Mouse (Mus musculus): ENCODE results near the gene Hlf.

Gene Hlf

DNA sequence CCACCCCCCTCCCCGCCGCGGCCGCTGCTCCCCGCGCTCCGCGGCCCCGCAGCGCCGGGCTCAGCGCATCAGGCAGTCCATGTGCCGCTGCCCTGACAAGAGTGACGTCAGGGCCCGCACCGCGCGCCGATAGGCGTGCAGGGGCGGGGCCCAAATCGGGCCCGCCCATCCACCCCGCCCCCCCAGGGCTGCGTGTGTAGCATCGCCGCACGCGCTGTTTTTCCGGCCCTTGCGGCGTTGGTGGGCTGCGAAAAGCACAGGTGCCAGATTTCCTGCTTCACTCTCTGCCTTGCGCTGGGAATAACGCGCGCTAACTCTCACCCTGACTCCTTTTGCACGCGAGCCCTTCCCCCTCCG, at the start of gene Hlf:
Hlf (minus strand) TSS at position 79 of the 357 bp plus-strand sequence.
- in situ Hi-C loops (cut with MboI; ENCODE audit: low sequenced_read_pairs) = no loop called here

DNA sequence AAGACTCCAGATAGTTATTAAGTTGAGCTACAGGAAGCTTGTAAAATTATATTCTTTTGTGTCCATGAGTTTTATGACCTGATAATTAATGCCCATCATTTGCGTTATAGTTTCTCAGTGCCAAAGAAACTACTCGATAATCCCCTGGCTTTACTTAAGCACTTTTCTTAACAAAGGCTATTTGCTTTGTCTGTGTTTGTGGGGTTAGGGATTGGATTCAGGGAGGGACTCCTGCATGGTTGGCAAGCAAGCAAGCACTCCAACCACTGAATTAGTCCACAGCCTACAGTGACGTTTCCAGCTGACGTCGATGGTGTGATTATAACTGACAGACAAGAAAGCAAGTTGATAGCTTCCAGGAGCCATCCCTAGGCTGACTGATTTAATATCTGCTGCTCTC, 48.1 kb upstream of the Hlf start:
- in situ Hi-C loops (cut with MboI; ENCODE audit: low sequenced_read_pairs) = no loop called here

GRCm38 (mm10) chr11:90425207-90425525, 34.5 kb upstream of the Hlf start:
- in situ Hi-C loops (cut with MboI; ENCODE audit: low sequenced_read_pairs) = no loop called here

DNA sequence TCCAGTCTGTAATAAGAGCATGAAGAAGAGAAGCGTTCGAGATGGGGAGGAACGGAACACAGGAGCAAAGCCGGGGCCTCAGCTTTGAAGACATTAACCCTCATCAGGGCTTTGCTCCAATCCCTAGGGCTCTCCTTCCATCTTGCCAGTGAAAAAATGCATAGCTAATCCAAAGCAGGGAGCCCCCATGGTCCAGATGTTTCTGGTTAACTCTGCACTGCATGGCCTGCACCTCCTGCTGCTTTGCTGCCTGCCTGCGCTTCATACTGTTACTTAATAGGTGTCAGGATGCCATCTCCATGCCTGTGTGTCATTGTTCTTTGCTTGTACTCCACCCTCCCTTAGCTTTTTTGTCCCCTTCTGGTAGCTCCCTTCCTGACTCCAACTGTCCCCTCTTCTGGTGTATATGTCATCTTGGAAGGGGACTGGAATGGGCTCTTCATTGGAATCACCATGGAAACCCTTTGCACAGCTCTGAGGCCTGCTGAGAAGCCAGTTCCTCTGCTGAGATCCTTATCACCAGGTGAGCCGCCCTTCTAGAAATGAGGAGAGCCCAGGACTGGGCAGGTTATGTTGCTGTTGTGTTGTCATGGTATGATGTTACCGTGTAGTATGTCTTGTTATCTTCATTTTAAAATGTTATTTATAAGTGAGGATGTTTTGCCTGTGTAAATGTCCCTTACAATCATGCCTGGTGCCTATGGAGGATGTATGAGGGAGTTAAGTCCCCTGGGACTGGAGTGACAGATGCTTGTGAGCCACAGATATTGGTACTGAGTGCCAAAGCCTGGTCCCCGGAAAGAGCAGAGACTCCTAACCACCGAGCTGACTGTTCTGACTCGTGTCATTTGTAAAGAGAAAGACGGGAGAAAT, 33.9 kb upstream of the Hlf start:
- in situ Hi-C loops (cut with MboI; ENCODE audit: low sequenced_read_pairs) = no loop called here

- in situ Hi-C loops (cut with MboI; ENCODE audit: low sequenced_read_pairs) = no loop called here
Observed at GRCm38 (mm10) chr11:90423896-90424295, 33.2 kb upstream of the Hlf start.

DNA sequence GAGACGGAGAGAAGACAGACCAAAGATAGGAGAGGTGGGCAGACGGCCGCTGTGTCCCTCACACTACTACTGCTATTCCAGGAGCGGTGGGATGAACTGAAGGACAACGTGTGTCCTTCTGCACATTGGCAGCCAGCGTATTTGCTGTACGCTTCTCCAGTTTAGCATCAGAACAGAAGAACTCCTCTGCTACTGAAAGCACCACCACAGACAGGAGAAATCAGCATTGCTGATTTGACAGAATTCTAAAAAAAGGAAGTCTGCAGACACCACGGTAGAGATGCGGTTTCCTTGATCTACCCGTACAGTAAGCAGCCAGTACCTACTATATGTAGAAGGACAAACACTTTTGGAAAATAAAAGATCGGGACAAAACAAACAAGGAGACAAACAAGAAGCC, 29.0 kb upstream of the Hlf start:
- in situ Hi-C loops (cut with MboI; ENCODE audit: low sequenced_read_pairs) = no loop called here

DNA sequence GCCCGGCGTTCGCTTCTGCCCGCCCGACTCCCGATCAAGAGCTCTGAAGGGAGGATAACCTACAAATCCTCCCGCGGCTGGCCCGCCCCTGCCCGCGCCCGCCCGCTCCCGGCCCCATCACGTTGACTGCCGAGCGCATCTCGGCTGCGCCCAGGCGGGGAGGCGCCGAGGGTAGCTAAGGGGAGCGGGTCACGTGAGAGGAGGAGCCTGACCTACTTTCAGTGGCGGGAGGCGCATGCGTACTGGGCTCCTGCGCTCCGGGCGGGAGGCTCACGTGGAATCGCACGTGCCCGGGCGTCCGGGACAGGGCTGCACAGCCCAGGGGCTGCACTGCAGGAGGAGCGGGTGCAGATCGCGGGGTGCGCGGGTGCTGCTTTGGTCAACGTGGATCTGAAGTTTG, 27.2 kb upstream of the Hlf start:
- in situ Hi-C loops (cut with MboI; ENCODE audit: low sequenced_read_pairs) = no loop called here

GRCm38 (mm10) chr11:90417011-90417410, 26.3 kb upstream of the Hlf start:
- in situ Hi-C loops (cut with MboI; ENCODE audit: low sequenced_read_pairs) = no loop called here

DNA sequence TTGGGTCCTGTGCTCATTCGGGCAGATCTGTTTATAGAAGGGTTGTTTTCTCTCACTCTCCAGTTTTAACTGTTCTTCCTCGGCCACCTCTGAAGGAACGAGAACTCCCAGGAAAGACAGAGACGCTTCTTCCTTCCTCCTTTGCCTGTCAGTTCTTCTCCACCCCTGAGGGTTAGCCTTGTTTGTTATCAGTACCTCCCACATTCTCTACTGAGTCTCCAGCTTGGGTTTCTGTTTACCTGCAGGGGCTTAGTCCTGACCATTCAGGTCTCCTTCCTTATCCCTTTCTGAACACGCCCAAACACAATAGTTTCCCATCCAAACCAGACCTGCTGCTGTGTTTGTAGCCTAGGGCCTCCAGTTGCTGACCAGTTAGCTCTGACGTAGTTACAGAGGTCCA, 8.2 kb upstream of the Hlf start:
- in situ Hi-C loops (cut with MboI; ENCODE audit: low sequenced_read_pairs) = no loop called here

DNA sequence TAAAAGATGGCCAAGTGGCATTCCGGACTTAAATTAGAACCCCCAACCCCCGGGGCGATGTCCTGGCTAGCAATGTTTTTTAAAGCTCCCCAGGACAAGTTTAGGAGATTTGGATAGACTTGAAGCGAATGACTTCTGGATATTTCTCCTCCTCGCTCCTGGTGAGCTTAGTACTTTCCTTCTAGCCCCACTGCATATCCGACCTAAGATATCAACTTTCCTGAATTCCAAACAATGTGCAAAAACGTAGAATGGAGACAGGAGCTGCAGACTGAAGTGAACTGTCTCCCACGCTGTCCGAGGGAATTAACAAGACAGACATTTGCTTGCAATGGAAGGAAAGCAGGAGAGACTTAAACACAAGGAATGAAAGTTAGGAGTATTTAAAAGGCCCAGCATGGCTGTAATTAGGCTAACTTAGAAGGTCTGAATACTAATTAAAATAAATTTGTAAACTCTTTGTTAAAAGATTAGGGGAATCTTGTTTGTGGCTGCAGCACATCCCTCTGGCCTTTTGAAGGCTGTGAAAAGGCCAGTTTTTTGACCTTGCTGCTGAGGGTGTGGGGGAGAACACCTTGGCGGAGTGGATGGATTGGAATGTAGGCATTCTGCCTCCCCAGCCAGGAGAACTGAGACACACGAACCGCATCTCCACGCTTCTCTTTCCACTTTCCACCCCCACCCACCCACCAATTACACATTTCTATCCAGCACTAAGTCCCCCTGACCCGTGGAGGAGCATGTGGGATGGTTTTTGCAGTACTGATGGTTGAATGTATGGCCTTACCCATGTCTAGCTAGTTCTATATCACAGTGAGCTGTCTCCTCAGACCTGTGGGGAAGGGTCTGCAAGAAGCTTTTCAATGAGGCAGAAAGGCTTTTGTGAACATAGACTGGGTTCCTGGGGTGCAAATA, 833 bp upstream of the Hlf start:
- in situ Hi-C loops (cut with MboI; ENCODE audit: low sequenced_read_pairs) = no loop called here

DNA sequence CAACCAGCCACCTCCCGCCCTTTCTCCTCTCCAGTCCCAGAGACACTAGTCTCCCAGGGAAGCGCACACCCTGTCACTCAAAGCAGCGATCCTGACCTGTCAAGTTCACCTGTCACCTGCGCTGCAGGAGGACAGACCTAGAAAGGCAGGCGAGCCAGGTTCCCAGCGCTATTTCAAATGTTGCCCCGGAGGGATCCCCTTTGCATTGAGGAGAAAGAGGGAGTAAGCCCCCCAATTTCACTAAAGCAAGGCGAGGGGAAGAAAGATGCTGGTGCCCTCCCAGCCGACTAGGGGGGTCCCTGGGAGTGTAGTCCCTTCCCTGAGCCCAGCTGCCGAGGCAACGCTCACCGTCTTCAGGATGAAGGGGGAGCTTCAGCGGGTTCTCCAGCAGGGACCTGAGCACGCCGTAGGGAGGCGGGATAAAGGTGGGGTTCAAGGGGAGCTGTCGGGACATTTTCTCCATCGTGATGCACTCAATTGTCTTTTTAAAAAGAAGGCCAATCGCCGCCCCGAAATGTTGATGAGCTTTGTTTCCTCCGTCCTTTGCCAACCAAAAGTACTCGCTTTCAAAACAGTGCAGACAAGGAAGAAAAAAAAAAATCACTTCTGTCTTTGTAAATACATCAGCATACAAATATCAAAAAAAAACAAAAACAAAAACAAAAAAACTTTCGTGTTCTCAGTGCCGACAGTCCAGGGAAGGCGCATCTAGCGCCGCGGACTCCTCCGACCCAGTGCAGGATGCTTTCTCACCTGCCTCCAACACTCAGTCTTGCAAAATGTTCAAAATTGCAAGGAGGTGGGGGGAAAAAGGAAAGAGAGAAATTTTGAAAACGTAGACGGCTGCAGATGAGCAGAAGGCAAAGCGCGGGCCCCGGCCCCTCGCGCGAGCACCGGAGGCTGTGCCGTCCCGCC, 536 bp downstream of the Hlf start:
- in situ Hi-C loops (cut with MboI; ENCODE audit: low sequenced_read_pairs) = no loop called here

DNA sequence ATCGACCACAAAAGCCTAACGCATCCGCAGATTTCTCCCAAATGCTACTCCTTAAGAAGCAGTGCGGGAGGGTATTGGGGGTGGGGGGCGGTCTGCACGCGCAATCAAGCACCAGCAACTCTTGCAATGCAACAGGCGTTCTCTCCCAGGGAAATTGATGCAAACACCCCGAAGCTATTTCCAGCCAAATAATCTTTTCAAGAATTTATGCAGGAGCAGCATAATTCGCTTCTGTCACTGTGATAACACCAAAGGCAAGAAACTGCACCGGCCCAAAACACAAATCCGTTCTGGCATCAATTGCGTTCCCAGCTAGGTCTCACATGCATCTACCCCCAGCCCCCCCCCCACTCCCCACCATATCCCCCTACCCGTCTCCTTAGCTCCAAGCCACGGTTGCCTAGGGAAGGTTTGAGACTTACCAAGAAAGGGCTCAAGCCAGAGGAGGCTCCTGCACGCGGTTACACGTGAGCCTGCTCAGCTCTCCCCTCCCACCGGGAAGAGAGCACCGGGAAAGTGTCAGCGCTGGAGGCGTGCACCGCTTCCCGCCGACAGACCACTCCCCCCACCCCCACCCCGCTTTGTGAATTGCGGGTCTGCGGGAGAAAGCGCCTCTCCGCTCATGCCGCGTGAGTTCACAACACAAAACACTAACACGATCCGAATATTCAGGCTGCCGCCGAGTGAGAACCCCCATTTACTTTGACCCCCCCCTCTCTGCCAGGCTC, 1.4 kb downstream of the Hlf start:
- in situ Hi-C loops (cut with MboI; ENCODE audit: low sequenced_read_pairs) = no loop called here

GRCm38 (mm10) chr11:90387501-90388440, 2.9 kb downstream of the Hlf start:
- in situ Hi-C loops (cut with MboI; ENCODE audit: low sequenced_read_pairs) = no loop called here

- in situ Hi-C loops (cut with MboI; ENCODE audit: low sequenced_read_pairs) = no loop called here
Observed at GRCm38 (mm10) chr11:90382005-90382611, 8.6 kb downstream of the Hlf start.

- in situ Hi-C loops (cut with MboI; ENCODE audit: low sequenced_read_pairs) = no loop called here
Observed at GRCm38 (mm10) chr11:90381113-90381512, 9.6 kb downstream of the Hlf start.

DNA sequence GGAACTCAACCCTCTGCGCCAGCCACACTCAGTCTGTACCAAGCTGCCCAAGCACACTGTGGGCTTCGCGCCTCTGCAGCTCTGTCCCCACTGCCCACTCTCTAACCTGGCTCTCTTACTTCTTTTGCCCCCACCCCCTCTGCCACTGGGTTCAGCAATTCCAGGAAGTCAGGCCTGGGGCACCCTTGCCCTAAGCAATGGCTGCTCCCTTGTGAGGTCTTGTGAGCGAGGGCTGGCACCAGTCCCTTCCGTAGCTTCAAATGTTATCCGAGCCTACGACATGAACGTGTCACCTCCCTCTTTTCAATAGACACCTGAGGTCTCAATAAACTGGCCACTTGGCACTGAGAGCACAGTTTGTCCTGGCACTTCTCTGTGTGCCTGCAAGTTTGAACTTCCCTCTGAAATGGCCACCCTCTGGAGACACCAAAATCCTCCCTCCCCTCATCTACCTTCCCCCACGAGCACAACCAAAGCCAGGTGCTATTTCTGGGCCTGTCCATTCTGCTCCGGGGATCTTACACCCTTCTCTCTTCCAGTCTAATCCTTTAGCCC, 10.5 kb downstream of the Hlf start:
- in situ Hi-C loops (cut with MboI; ENCODE audit: low sequenced_read_pairs) = no loop called here

DNA sequence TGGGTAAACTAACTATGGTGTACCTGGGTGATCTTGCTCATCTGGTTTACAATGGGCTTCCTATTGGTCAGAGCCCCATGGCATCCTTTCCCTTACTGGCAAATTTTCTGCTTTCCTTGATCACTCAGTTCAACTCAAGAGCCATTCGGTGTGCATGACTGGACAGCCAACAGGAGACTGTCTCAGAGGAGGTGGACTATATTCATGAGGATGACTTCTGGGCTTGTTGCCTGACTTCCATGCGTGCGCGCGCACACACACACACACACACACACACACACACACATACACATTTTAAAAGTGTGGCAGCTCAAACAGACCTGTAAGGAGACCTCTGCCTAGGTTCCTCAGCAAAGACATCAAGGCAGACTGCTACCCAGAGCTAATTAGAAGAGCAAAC, 12.7 kb downstream of the Hlf start:
- in situ Hi-C loops (cut with MboI; ENCODE audit: low sequenced_read_pairs) = no loop called here

DNA sequence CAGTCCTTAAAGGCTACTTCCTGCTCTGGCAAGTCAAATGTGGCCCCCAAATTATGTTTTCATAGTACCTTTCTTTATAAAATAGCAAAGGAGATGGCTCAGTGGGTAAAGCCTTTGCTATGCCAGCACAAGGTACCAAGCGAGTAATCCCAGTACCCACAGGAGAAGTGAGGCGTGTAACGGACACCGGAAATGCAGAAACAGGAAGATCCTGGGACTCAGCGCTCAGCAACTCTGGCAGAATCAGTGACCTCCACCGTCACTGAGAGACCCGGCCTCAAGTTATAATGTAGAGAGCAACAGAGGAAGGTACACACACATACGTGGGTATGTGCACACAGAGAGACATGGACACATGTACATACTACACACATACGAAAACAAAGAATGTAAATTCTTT, 14.3 kb downstream of the Hlf start:
- in situ Hi-C loops (cut with MboI; ENCODE audit: low sequenced_read_pairs) = no loop called here
